Mouse (Mus musculus): ENCODE data around the gene Lurap1. TPM values are rescaled to one million over a fixed set of nuclear protein-coding genes. Genes with fewer than 3 reads are reported as not detected.

The Lurap1 gene
- polyA plus RNA-seq, 1 experiment from 2014 or later, result 1.9 TPM

GRCm38 (mm10) chr4:116174466-116175116 lies 23.5 kb upstream of the Lurap1 start:
- H3K4me2 ChIP-seq (replicated peaks), result no peak overlapping the region
- H3K27me3 ChIP-seq, result no peaks in the 10 kb centered on the region
- H3K4me1 ChIP-seq, result peaks cover 27% of the 10 kb centered on the region; the same call in 1 of the 2 replicates
- H3K9me3 ChIP-seq, result no peaks in the 10 kb centered on the region
- no peaks in the 10 kb centered on the region for H3K36me3 ChIP-seq
- no peak for ATAC-seq (ENCODE audit: low FRiP score, low read depth)
- WGBS, result 38% methylated on average over 6 of the region's 6 CpGs
- no peak overlapping the region for H3K27ac ChIP-seq (replicated peaks)
- H3K9ac ChIP-seq (replicated peaks), result no peak overlapping the region
- H3K4me3 ChIP-seq, result no peak overlapping the region

GRCm38 (mm10) chr4:116173752-116174151 lies 22.6 kb upstream of the Lurap1 start:
- no peak for ATAC-seq (ENCODE audit: low FRiP score, low read depth)
- WGBS, result 93% methylated on average over 4 of the region's 4 CpGs
- Histone ChIP-seq H3K9me3 (no peaks in the 10 kb centered on the region), H3K27ac (replicated peaks) (no peak overlapping the region), H3K4me1 (peaks cover 27% of the 10 kb centered on the region; the same call in 1 of the 2 replicates), H3K4me2 (replicated peaks) (no peak overlapping the region), H3K27me3 (no peaks in the 10 kb centered on the region), H3K9ac (replicated peaks) (no peak overlapping the region), H3K36me3 (no peaks in the 10 kb centered on the region), H3K4me3 (no peak overlapping the region)

GRCm38 (mm10) chr4:116173072-116173471 lies 21.9 kb upstream of the Lurap1 start, which contains the start of the genes 1700042G07Rik and Gm49337:
Gene 1700042G07Rik (plus strand): TSS chr4:116173372.
Gene Gm49337 (plus strand): TSS chr4:116173384.
- no peak within 1 kb of the TSS for H3K4me2 ChIP-seq (replicated peaks)
- no peak for ATAC-seq (ENCODE audit: low FRiP score, low read depth)
- H3K9me3 ChIP-seq, result no peaks in the 10 kb centered on the region
- no peaks in the 10 kb centered on the region for H3K36me3 ChIP-seq
- no peak within 1 kb of the TSS for H3K9ac ChIP-seq (replicated peaks)
- H3K4me3 ChIP-seq, result no peak within 1 kb of the TSS
- H3K27ac ChIP-seq (replicated peaks), result no peak within 1 kb of the TSS
- peaks cover 27% of the 10 kb centered on the region; the same call in 1 of the 2 replicates for H3K4me1 ChIP-seq
- H3K27me3 ChIP-seq, result no peaks in the 10 kb centered on the region
- 87% methylated on average over 6 of the region's 6 CpGs for WGBS

DNA sequence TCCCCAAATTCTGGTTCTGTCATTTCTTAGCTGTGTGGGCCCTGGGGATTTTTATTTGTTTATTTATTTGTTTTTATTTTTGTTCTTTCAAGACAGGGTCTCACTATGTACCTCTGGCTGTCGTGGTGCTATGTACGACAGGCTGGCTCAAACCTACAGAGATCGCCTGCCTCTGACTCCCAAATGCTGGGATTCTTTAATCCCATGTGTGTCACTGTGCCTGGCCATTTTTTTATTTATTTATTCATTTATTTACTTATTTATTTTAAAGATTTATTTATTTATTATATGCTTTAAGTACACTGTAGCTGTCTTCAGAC lies 18.2 kb upstream of the Lurap1 start:
- WGBS, result 72% methylated on average over 3 of the region's 3 CpGs
- 0 out of 2 replicates have a peak, but pooled peaks have one; percentile 30 for ATAC-seq (ENCODE audit: low FRiP score, low read depth)
- no peaks in the 10 kb centered on the region for H3K36me3 ChIP-seq
- no peaks in the 10 kb centered on the region for H3K9me3 ChIP-seq
- no peak overlapping the region for H3K27ac ChIP-seq (replicated peaks)
- H3K4me3 ChIP-seq, result no peak overlapping the region
- no peak overlapping the region for H3K4me2 ChIP-seq (replicated peaks)
- H3K9ac ChIP-seq (replicated peaks), result no peak overlapping the region
- no peaks in the 10 kb centered on the region for H3K27me3 ChIP-seq
- H3K4me1 ChIP-seq, result peaks cover under 1% of the 10 kb centered on the region; the same call in 1 of the 2 replicates

DNA sequence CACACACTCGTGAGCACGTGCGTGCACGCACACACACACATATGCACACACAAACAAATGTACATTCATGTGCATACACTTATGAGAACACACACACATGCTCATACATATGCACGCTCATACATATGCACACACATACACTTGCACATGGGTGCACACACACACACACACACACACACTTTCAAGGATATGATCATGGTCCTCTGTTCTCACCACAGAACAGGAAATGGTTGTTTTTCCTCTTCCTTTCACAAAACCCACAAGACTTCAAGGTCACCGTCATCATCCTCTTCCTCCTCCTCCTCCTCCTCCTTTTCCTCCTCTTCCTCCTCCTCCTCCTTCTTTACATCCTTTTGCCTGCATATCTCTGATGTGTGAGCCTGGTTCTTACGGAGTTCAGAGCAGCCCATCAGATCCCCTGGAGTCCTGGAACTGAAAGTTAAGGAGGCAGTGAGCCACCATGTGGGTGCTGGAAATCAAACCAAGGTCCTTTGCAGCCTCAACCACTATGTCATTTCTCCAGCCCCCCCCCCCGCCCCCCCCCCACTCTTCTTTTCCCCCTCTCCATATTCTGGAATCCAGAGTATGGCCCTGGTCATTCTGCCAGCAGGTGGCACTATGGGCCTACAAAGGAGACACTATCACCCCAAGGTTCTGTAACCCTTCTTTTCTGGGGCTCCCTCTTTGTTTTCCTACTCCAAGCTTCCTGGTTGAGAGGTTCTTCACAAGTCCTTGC lies 17.6 kb upstream of the Lurap1 start:
- Histone ChIP-seq H3K27me3 (no peaks in the 10 kb centered on the region), H3K36me3 (no peaks in the 10 kb centered on the region), H3K4me3 (no peak overlapping the region), H3K9ac (replicated peaks) (no peak overlapping the region), H3K27ac (replicated peaks) (no peak overlapping the region), H3K4me1 (no peaks in the 10 kb centered on the region), H3K4me2 (replicated peaks) (no peak overlapping the region), H3K9me3 (no peaks in the 10 kb centered on the region)
- ATAC-seq (ENCODE audit: low FRiP score, low read depth), result peak; percentile 65; the same call in 1 of the 2 replicates
- 83% methylated on average over 7 of the region's 8 CpGs for WGBS

DNA sequence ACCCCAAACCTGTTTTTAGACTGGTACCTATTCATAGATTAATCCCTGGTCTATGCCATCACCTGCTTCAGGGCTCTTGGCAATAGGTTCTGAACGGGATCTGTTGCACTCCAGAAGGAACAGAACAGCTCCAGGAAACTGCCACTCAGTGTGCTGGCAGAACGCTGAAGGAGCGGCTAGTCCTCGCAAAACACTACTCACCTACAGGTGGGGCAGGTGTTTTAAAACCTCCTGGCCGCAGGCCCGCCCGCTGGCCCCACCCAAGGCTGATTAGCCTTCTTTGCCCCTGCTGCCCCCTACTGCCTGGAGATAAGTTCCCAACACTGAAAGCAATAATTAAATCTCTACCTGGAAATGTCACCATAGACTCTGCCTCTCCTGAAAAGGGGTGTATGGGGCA lies 16.3 kb upstream of the Lurap1 start, which contains the start of gene Tspan1:
TSS of gene Tspan1 (minus strand) at position 198 of the 400 bp plus-strand sequence.
- no peak within 1 kb of the TSS for H3K4me3 ChIP-seq
- no peaks in the 10 kb centered on the region for H3K9me3 ChIP-seq
- 36% methylated on average over 7 of the region's 7 CpGs for WGBS
- H3K4me2 ChIP-seq (replicated peaks), result no peak within 1 kb of the TSS
- no peak within 1 kb of the TSS for H3K27ac ChIP-seq (replicated peaks)
- no peak within 1 kb of the TSS for H3K9ac ChIP-seq (replicated peaks)
- no peaks in the 10 kb centered on the region for H3K36me3 ChIP-seq
- H3K4me1 ChIP-seq, result no peaks in the 10 kb centered on the region
- no peak for ATAC-seq (ENCODE audit: low FRiP score, low read depth)
- no peaks in the 10 kb centered on the region for H3K27me3 ChIP-seq

DNA sequence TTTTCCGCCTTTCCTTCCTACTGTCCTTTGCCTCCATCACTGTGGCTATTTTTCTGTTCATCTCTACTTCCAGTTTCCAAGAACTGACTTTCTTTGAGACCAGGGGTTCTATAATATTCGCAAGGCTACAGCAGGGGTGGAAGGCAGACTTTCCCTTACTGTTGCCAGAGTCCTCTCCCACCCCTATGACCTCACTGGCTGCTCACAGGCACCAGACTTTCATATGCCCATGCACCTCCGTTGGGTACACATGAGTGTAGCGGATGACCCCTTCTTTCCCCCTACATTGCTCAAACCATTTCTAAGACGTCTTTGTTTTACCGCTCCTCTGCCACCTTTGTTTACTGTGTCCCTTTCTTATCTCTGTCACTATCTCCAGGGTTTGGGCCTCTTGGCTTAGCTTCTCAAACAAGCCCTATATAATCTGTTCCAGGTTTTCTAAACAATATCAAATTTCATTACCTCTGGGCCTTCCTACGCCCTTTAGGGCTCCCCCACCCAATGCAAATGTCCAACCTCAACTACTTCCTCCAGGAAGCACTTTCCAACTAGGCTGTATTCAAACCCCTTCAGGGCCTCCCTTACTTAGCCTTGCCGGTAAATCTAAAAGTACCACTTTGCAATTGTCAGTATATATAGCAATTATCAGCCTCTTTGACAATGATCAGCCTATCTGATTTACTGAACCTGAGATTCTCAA lies 14.7 kb upstream of the Lurap1 start:
- Histone ChIP-seq H3K36me3 (no peaks in the 10 kb centered on the region), H3K9ac (replicated peaks) (no peak overlapping the region), H3K9me3 (no peaks in the 10 kb centered on the region), H3K4me3 (no peak overlapping the region), H3K27me3 (no peaks in the 10 kb centered on the region), H3K4me1 (no peaks in the 10 kb centered on the region), H3K4me2 (replicated peaks) (no peak overlapping the region), H3K27ac (replicated peaks) (no peak overlapping the region)
- WGBS, result 79% methylated on average over 8 of the region's 8 CpGs
- ATAC-seq (ENCODE audit: low FRiP score, low read depth), result no peak

GRCm38 (mm10) chr4:116164759-116165554 lies 13.8 kb upstream of the Lurap1 start:
- no peak overlapping the region for H3K9ac ChIP-seq (replicated peaks)
- H3K4me3 ChIP-seq, result no peak overlapping the region
- H3K27me3 ChIP-seq, result no peaks in the 10 kb centered on the region
- H3K27ac ChIP-seq (replicated peaks), result no peak overlapping the region
- 74% methylated on average over 2 of the region's 2 CpGs for WGBS
- H3K36me3 ChIP-seq, result peaks cover 7% of the 10 kb centered on the region; the same call in 1 of the 2 replicates
- no peak overlapping the region for H3K4me2 ChIP-seq (replicated peaks)
- no peaks in the 10 kb centered on the region for H3K9me3 ChIP-seq
- H3K4me1 ChIP-seq, result no peaks in the 10 kb centered on the region
- ATAC-seq (ENCODE audit: low FRiP score, low read depth), result no peak

DNA sequence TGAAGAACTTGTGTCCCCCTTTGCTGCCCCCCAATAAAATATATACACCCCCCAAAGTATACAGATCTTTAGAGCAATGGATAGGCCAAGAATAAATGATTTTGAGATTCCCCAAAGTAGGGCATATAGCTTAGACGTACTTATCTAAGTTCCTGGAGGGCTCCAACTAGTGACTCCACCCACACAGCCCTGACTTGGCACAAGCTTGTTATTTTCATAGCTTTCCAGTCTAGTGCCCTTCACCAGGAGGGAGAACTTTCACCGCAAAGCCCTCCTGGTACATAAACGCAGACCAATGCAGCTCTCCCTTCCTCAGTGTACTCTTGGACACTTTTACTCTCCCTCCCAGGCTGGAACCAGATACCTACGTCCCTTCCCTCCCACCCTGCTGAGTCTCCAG lies 11.0 kb upstream of the Lurap1 start:
- Histone ChIP-seq H3K4me1 (no peaks in the 10 kb centered on the region), H3K36me3 (peaks cover 35% of the 10 kb centered on the region), H3K9ac (replicated peaks) (no peak overlapping the region), H3K27me3 (no peaks in the 10 kb centered on the region), H3K27ac (replicated peaks) (no peak overlapping the region), H3K9me3 (no peaks in the 10 kb centered on the region), H3K4me3 (no peak overlapping the region), H3K4me2 (replicated peaks) (no peak overlapping the region)
- ATAC-seq (ENCODE audit: low FRiP score, low read depth), result no peak
- WGBS, result 89% methylated on average over 4 of the region's 4 CpGs

DNA sequence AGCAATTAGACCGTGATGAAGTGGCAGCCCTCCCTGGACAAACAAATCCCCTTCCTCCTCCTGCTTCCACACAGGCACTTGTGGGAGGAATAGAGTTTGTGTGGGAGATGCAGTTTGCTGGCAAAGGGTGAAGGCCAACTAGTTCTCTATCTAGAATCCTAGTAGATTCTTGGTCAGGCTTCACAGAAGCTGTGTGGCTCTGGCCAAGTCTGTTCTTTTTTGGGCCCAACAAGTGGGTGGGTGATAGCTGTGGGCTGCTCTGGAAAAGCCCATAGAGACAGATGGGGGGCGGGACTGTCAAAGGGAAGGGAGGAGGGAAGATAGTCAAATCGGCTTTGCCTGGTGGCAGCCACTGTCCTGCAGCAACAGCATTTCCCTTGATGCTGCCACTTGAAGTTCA lies 9.6 kb upstream of the Lurap1 start:
- H3K4me2 ChIP-seq (replicated peaks), result no peak overlapping the region
- no peak overlapping the region for H3K4me3 ChIP-seq
- H3K27ac ChIP-seq (replicated peaks), result no peak overlapping the region
- no peaks in the 10 kb centered on the region for H3K27me3 ChIP-seq
- no peaks in the 10 kb centered on the region for H3K4me1 ChIP-seq
- peaks cover 49% of the 10 kb centered on the region for H3K36me3 ChIP-seq
- no peak for ATAC-seq (ENCODE audit: low FRiP score, low read depth)
- 87% methylated on average over 3 of the region's 3 CpGs for WGBS
- H3K9me3 ChIP-seq, result no peaks in the 10 kb centered on the region
- no peak overlapping the region for H3K9ac ChIP-seq (replicated peaks)

DNA sequence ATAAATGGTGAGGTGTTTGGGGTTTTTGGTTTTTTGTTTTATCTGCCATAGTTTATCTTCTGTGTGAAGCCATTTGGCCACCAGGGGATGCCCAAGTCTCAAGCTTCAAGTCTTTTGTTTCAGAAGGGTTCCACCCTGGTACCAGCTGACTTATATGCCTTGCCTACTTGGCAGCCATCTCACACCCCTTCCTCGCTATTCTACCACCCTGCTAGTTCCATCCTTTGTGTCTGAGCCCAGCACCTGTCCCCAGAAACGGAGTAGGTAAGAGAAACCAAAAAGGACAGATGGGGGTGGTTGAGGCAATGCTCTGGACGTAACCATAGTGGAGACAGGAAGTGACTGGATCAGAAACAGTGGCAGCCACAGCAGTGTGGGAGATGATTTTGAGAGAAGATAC lies 8.8 kb upstream of the Lurap1 start:
- no peaks in the 10 kb centered on the region for H3K27me3 ChIP-seq
- no peak overlapping the region for H3K4me2 ChIP-seq (replicated peaks)
- no peak for ATAC-seq (ENCODE audit: low FRiP score, low read depth)
- WGBS, result 74% methylated on average over 3 of the region's 3 CpGs
- no peak overlapping the region for H3K27ac ChIP-seq (replicated peaks)
- peaks cover 57% of the 10 kb centered on the region for H3K36me3 ChIP-seq
- no peaks in the 10 kb centered on the region for H3K4me1 ChIP-seq
- H3K9ac ChIP-seq (replicated peaks), result no peak overlapping the region
- H3K4me3 ChIP-seq, result no peak overlapping the region
- H3K9me3 ChIP-seq, result no peaks in the 10 kb centered on the region

Measured in midbrain, embryonic 12.5 days (tissue).